Mouse (Mus musculus): Measurements from ENCODE around the gene Plcb4.

DNA sequence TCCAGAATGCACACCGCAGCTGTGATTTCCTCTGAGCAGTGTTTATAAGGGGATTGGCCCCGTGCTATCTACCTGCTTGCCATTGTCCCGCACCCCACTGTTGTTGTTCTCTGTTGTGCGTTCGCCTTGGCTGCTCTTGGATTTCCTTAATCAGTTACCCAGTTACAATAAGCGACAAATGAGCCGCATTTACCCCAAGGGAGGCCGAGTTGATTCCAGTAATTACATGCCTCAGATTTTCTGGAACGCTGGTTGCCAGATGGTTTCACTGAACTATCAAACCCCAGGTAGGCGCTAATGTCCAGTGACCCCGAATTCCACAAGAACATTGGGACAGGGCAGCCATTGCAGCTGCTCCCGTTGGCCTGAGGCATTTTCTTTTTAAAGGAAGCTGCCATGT is 309.3 kb downstream of the Plcb4 start:
- TF ChIP-seq CTCF (IDR thresholded peaks at IDR 0.05; ENCODE audit: extremely low read depth, insufficient read depth, low read length) (no peak), POLR2A (IDR thresholded peaks at IDR 0.05; ENCODE audit: extremely low read depth, insufficient read depth, low read length) (no peak)
